Mouse (Mus musculus): ENCODE results near the gene Ccdc78. TPM values are rescaled to one million over a fixed set of nuclear protein-coding genes. Genes with fewer than 3 reads are reported as not detected.
A peak's percentile ranks its signal among the peaks of the same experiment; 100 is the strongest.
"Not testable (repeated sequence)": the region's sequence is repeated elsewhere in the genome, so short reads cannot be mapped to it uniquely, and the experiment has no call there.

Ccdc78 gene
- total RNA-seq, 2 experiments from 2014 or later: not detected

DNA sequence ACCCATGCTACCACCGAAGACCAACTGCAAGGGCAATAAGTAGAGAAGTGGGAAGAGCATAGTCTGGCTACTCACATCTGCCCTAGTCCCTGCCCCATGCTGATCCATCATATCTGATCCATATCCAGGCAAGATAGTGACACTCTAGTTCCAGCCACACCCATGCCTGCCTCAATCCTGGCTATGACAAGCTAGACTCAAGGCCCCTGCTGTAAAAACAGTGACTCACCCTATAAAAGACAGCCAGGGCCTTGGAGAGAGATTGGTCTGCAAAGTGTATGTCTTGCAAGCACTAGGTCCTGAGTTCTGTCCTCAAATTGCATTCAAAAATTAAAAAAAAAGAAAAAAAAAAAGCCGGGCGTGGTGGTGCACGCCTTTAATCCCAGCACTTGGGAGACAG is 20.1 kb downstream of the Ccdc78 start:
- no peak overlapping the region for H3K27ac ChIP-seq
- no peak for DNase-seq
- intact Hi-C loops (cut with DNase I): no loop called here
- no peak for TF ChIP-seq CTCF (IDR thresholded peaks at IDR 0.05)
- H3K4me3 ChIP-seq: no peak overlapping the region

DNA sequence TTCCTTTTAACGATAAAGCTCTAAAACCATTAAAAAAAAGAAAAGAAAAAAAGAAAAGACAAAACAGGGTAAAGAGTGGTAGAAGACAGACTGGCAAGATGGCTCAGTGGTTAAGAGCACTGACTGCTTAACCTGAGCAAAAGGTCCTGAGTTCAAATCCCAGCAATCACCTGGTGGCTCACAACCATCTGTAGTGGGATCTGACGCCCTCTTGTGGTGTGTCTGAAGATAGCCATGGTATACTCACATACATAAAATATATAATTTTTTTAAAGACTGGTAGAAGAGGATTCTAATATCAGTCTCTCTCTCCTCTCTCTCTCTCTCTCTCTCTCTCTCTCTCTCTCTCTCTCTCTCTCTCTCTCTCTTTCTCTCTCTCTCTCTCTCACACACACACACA is 21.1 kb downstream of the Ccdc78 start:
- DNase-seq; H3K4me3 ChIP-seq; intact Hi-C loops (cut with DNase I); H3K27ac ChIP-seq: not testable (repeated sequence)

GRCm38 (mm10) chr17:25808028-25808427 is 21.6 kb downstream of the Ccdc78 start:
- no peak for DNase-seq
- TF ChIP-seq CTCF (IDR thresholded peaks at IDR 0.05): no peak
- Histone ChIP-seq H3K4me3 (peak overlapping the region; percentile 82; the same call in 1 of the 2 replicates), H3K27ac (no peak overlapping the region)
- intact Hi-C loops (cut with DNase I): no loop called here

DNA sequence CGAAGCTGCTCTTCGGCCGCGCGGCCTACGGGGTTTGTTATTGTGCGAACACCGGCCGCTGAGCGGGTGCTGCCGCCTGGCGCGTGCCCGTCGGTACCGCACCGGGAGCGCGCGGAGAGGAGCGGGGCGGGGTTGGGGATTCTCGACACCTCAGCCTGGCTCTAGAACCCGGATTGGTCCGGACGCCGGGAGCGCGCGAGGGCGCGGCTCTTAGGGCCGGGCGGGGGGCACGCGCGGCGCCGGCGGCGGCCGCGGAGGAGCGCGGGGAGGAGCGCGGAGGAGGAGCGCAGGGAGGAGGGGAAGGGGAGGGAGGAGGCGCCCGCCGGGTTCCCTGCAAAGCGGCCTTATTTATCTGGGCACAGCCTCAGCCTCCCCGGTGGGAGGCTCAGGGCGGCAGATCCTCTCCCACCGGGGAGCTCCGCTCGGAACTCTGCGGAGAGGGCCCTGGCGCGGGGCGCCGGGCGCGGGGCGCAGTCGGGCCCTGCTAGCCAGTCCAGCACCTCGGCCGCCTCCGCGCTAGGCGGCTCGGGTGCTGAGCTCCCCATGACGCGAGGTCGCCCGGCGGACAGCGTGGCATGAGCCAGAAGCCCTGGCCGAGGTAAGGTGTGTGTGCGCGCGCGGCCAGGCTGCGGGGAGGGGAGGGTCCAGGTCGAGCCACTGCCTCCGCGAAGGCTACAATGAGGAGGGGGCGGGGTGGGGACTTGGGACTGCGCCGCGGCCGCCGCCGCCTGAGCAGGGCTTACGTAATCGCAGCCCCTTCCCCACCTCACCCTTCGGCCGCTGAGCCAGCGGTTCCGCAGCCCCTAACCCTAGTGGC is 22.6 kb downstream of the Ccdc78 start, which contains the start of gene Fbxl16:
Fbxl16 (plus strand) TSS at position 297 of the 817 bp plus-strand sequence.
- intact Hi-C loops (cut with DNase I): no loop called here
- H3K27ac ChIP-seq: peak within 1 kb of the TSS; percentile 24; the same call in 1 of the 2 replicates
- peak within 1 kb of the TSS; percentile 82 for H3K4me3 ChIP-seq
- DNase-seq: peak; percentile 83
- peak; percentile 51 for TF ChIP-seq CTCF (IDR thresholded peaks at IDR 0.05)

DNA sequence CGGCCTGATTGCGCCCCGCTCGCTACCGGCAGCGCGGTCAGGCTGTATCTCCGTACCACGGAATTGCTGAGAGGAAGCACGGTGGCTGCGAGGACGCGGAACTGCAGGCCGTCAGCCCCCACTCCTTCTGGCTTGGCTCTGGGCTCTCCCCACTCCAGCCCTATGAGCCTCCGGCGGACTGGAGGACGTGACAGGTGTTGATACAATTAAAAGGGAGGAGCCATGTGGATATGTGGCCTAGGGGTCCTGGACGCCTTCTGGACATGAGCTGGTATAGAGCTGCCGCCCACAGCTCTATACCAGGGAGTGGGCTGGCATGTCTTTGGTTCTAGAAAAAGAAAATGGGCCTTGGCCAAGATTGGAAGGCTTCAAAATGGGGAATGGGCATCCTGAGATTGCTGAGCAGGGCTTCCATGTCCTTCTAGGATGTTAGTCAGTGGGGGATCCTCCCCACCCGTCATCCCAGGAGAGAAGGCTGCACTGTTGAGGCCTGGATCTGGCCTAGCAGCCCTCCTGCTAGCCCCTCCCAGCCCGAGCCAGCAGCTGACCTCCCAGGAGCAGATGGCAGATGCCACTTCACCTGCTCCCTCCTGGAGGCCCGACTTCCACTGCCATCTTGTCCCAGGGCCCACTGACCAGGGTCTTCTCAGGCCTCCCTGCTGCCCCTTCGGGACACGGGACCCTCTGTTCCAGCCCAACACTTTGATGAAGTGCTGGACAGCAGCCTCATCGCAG is 23.4 kb downstream of the Ccdc78 start:
- TF ChIP-seq CTCF (IDR thresholded peaks at IDR 0.05): no peak
- no peak for DNase-seq
- intact Hi-C loops (cut with DNase I): no loop called here
- Histone ChIP-seq H3K4me3 (peak overlapping the region; percentile 82), H3K27ac (peak overlapping the region; percentile 24; the same call in 1 of the 2 replicates)

DNA sequence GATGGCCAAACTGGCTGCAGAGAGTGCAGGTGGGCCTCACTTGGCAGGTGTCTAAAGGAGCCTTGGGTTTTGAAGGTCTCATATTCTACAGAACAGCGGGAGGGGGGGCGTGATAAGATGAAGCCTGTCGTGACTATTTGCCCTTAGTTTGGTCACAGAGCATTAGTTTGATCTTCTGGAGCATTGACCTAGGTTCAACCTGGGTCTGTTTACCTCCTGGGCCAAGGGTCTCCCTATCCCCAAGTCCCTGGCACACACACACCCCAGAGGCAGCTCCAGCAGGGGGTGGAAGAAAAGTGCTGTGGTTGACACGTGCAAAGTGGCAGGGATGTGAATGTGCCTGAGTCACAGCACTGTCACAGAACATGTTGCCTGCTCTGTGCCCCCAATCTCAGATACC is 24.5 kb downstream of the Ccdc78 start:
- H3K4me3 ChIP-seq: no peak overlapping the region
- no peak overlapping the region for H3K27ac ChIP-seq
- TF ChIP-seq CTCF (IDR thresholded peaks at IDR 0.05): no peak
- intact Hi-C loops (cut with DNase I): no loop called here
- DNase-seq: no peak

DNA sequence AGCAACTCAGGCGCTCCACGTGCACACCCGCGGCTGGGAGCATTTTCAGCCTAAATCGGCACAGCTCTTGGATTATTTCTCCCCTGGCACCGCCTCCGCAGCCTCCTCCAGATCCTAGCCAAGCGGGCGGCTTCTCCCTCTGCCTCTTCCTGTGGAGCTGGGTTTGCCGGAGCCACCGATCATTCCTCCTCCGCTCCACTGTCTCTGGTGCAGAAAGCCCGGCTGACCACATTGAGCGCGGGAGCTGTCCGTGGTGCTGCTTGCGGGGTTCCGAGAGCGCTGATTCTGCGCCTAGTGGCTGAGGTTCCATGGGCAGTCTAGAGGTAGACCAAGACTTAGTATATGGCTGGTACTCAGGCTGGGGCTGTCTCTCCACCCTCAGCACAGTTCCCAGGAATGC is 27.1 kb downstream of the Ccdc78 start:
- Histone ChIP-seq H3K27ac (no peak overlapping the region), H3K4me3 (no peak overlapping the region)
- intact Hi-C loops (cut with DNase I): no loop called here
- peak; percentile 54 for TF ChIP-seq CTCF (IDR thresholded peaks at IDR 0.05)
- DNase-seq: peak; percentile 84

- TF ChIP-seq CTCF (IDR thresholded peaks at IDR 0.05): no peak
- intact Hi-C loops (cut with DNase I): no loop called here
- DNase-seq: no peak
- H3K4me3 ChIP-seq: no peak overlapping the region
- no peak overlapping the region for H3K27ac ChIP-seq
These were observed 31.3 kb downstream of the Ccdc78 start for GRCm38 (mm10) chr17:25817662-25818061.

- Histone ChIP-seq H3K27ac (no peak overlapping the region), H3K4me3 (peak overlapping the region; percentile 23; the same call in 1 of the 2 replicates)
- DNase-seq: no peak
- intact Hi-C loops (cut with DNase I): no loop called here
- no peak for TF ChIP-seq CTCF (IDR thresholded peaks at IDR 0.05)
These were observed 32.7 kb downstream of the Ccdc78 start for GRCm38 (mm10) chr17:25818851-25819780.

GRCm38 (mm10) chr17:25823452-25823851 is 37.1 kb downstream of the Ccdc78 start, which contains the start of gene Wdr24:
Wdr24 (plus strand) TSS chr17:25823627.
- peak; percentile 76 for DNase-seq
- Histone ChIP-seq H3K4me3 (peak within 1 kb of the TSS; percentile 85), H3K27ac (peak within 1 kb of the TSS; percentile 81)
- intact Hi-C loops (cut with DNase I): no loop called here
- no peak for TF ChIP-seq CTCF (IDR thresholded peaks at IDR 0.05)

DNA sequence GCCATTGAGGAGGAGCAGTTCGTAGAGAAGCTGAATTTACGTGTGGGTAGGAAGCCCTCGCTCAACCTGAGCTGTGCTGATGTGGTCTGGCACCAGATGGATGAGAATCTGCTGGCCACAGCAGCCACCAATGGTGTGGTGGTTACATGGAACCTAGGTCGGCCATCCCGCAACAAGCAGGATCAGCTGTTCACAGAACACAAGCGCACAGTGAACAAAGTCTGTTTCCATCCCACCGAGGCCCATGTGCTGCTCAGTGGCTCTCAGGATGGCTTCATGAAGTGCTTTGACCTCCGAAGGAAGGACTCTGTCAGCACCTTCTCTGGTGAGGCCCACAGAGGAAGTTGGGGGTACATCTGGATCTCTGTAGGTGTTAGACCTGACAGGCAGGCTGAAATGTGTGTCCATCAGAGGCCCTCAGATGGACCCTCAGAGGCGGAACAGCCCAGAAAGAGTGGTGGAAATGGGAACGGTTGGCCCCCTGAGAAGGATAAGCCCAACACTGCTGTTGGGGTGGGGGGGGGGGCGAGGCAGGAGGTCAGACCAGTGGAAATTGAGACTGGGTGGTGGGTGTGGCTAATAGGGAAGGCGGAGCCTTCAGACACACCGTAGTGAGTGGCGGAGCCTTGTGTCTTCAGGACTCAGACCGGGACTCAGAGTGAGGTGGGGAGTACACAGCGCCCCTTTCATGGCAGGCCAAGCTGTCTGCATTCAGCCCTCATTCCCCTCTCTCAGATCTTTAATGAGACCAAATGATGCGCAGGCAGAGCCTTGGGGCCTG is 38.2 kb downstream of the Ccdc78 start:
- peak overlapping the region; percentile 85 for H3K4me3 ChIP-seq
- intact Hi-C loops (cut with DNase I): no loop called here
- no peak for TF ChIP-seq CTCF (IDR thresholded peaks at IDR 0.05)
- DNase-seq: no peak
- no peak overlapping the region for H3K27ac ChIP-seq
